Mouse (Mus musculus) G1E-ER4 (cell line): ENCODE data around the gene Gm21650. TPM values are rescaled to one million over a fixed set of nuclear protein-coding genes. Genes with fewer than 3 reads are reported as not detected.
"Not testable (repeated sequence)": the region's sequence is repeated elsewhere in the genome, so short reads cannot be mapped to it uniquely, and the experiment has no call there.

ENCODE experiments used
- GATA1 ChIP-seq: IDR thresholded peaks from one replicate; pipeline ENCODE4 v1.8.0; 2012; ENCODE audit warnings: low read length, inconsistent platforms
- polyA plus RNA-seq: library from polyadenylated mRNA; stranded (reverse); fragments of >175 nt; gene quantifications from 2 replicates; pipeline ENCODE4 v1.2.3, GENCODE M21; 2012

The Gm21650 gene
- polyA plus RNA-seq, result not detected in 2 replicates

DNA sequence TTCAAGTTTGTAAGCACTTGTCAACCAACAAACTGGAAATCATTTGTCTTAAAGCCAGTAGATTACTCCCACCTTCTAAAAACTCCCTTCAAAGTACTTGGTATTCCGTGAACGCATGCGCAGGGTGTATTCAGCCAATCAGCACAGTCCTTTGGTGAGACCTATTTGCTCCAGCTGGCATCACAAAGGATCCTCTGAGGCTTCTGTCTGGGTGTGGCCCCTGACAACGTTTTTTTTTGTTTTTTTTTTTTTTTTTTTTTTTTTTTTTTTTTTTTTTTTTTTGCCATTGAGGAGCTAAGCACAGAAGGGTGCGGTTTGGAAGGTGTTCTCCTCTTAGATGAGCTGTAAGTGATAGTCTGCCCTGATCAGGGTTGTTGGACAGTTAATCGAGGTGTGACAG lies at the start of gene Gm21650:
Gene Gm21650 (plus strand): TSS at position 301 of the 400 bp plus-strand sequence.
- TF ChIP-seq GATA1, result not testable (repeated sequence)
